Mouse (Mus musculus) neural tube, embryonic 14.5 days (tissue): Measurements from ENCODE around the gene Zc3hav1l. TPM values are rescaled to one million over a fixed set of nuclear protein-coding genes. Genes with fewer than 3 reads are reported as not detected.
A peak's percentile ranks its signal among the peaks of the same experiment; 100 is the strongest.

Source experiments
- ATAC-seq: fragments of 200-750 bp; cut with Nextera tagmentation; 2 replicates; pipeline ENCODE4 v1.8.0; 2017; ENCODE audit warnings: low read depth, mild to moderate bottlenecking, moderate TSS enrichment, moderate library complexity
- H3K27ac ChIP-seq: fragments of 300-500 bp; sonication (generic); 2 replicates; pipeline ENCODE4 v1.5.1; 2014; ENCODE audit warnings: low read depth, mild to moderate bottlenecking, control low read depth, low read length, moderate library complexity, mixed read lengths
- H3K27me3 ChIP-seq: fragments of 300-500 bp; sonication (generic); 2 replicates; pipeline ENCODE4 v1.6.1; 2014; ENCODE audit warnings: low read length; ENCODE audit not compliant: control insufficient read depth, insufficient read depth
- H3K36me3 ChIP-seq: fragments of 300-500 bp; sonication (generic); 2 replicates; pipeline ENCODE4 v1.6.1; 2014; ENCODE audit warnings: low read length, mixed read lengths; ENCODE audit not compliant: control insufficient read depth, insufficient read depth
- H3K4me1 ChIP-seq: fragments of 300-500 bp; sonication (generic); 2 replicates; pipeline ENCODE4 v1.6.1; 2014; ENCODE audit warnings: low read length; ENCODE audit not compliant: control insufficient read depth, insufficient read depth
- H3K4me2 ChIP-seq: fragments of 300-500 bp; sonication (generic); 2 replicates; pipeline ENCODE4 v1.6.1; 2014; ENCODE audit warnings: mild to moderate bottlenecking, low read depth, low read length, control low read depth
- H3K4me3 ChIP-seq: fragments of 300-500 bp; sonication (generic); 2 replicates; pipeline ENCODE4 v1.5.1; 2014; ENCODE audit warnings: low read depth, low read length, control low read depth, mixed read lengths
- H3K9ac ChIP-seq: fragments of 300-500 bp; sonication (generic); replicated peaks from 2 replicates; pipeline ENCODE4 v1.6.1; 2014; ENCODE audit warnings: low read depth, mild to moderate bottlenecking, control low read depth, low read length, mixed read lengths
- H3K9me3 ChIP-seq: fragments of 300-500 bp; sonication (generic); 2 replicates; pipeline ENCODE4 v1.6.1; 2016; ENCODE audit warnings: low read length; ENCODE audit not compliant: control insufficient read depth
- whole genome bisulfite sequencing: fragments of 180-500 bp; shearing (Covaris S2); extraction: QIAGEN DNeasy Blood & Tissue Kit; methylation state at CpG from one replicate; pipeline ENCODE4 v1.1.7; 2014; 5-methylcytosine and 5-hydroxymethylcytosine counted together
- polyA plus RNA-seq: library from polyadenylated mRNA; unstranded; fragments of >200 nt; fragmentation: Nextera tagmentation; extraction: Ambion mirVana; gene quantifications from 2 replicates; pipeline ENCODE4 v1.2.1, GENCODE M21; 2014

The Zc3hav1l gene
- polyA plus RNA-seq, 1 experiment from 2014 or later, result 7.6 TPM

- Histone ChIP-seq H3K9me3 (no peaks in the 10 kb centered on the region), H3K9ac (no peak overlapping the region), H3K27ac (no peak overlapping the region), H3K4me2 (no peak overlapping the region), H3K27me3 (no peaks in the 10 kb centered on the region), H3K4me3 (no peak overlapping the region), H3K36me3 (no peaks in the 10 kb centered on the region), H3K4me1 (peaks cover 12% of the 10 kb centered on the region; the same call in 1 of the 2 replicates)
- ATAC-seq, result peak; percentile 55
- WGBS, result 69% methylated on average over 8 of the region's 8 CpGs
Observed at GRCm38 (mm10) chr6:38242295-38242830, 56.7 kb downstream of the Zc3hav1l start.

DNA sequence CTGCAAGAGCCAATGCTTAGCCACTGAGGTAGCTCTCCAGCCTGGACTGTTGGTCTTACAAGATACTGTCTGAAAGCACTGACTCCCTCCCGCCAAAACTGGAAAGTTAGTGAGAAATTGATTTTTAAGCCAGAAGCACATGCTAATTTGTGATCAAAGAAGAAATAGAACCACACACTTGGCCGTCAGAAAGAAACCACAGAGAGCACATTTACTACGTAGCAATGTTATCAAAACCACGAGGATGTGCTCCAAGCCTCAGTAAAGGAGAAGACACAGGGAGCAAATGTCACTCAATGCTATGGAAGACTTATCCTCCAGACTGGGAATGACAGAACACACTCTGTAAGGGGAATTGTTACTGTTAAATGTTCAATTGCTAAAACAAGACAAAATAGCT, 57.6 kb downstream of the Zc3hav1l start:
- no peak for ATAC-seq
- Histone ChIP-seq H3K9me3 (no peaks in the 10 kb centered on the region), H3K4me3 (no peak overlapping the region), H3K36me3 (no peaks in the 10 kb centered on the region), H3K9ac (no peak overlapping the region), H3K27ac (no peak overlapping the region), H3K4me1 (peaks cover 12% of the 10 kb centered on the region; the same call in 1 of the 2 replicates), H3K27me3 (no peaks in the 10 kb centered on the region), H3K4me2 (no peak overlapping the region)
- whole genome bisulfite sequencing, result 92% methylated on average over 4 of the region's 4 CpGs

DNA sequence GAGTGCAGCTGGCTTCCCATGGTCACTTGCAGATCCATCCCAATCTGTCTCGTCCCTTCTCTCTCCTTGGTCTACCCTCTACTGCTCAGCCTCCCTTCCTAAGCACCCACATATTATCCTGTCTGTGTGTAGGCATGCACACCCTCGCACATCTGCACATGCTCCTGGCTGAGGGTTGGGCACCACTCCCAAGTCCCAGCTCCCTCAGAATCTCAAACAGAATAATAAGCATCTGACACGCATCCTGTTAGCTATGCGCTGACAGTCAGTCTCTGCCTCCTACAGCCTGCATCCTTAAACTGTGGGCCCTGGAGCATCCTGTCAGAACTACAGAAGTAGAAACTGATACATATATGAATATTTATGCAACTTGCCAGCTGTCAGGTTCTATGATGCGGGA, 58.4 kb downstream of the Zc3hav1l start:
- no peak overlapping the region for H3K27ac ChIP-seq
- no peak overlapping the region for H3K4me2 ChIP-seq
- no peak overlapping the region for H3K9ac ChIP-seq
- no peak overlapping the region for H3K4me3 ChIP-seq
- WGBS, result 86% methylated on average over 5 of the region's 5 CpGs
- no peaks in the 10 kb centered on the region for H3K36me3 ChIP-seq
- no peak for ATAC-seq
- H3K27me3 ChIP-seq, result no peaks in the 10 kb centered on the region
- no peaks in the 10 kb centered on the region for H3K9me3 ChIP-seq
- peaks cover 12% of the 10 kb centered on the region; the same call in 1 of the 2 replicates for H3K4me1 ChIP-seq

- Histone ChIP-seq H3K4me3 (no peak overlapping the region), H3K27ac (no peak overlapping the region), H3K4me1 (peaks cover 12% of the 10 kb centered on the region; the same call in 1 of the 2 replicates), H3K9me3 (no peaks in the 10 kb centered on the region), H3K36me3 (no peaks in the 10 kb centered on the region), H3K9ac (no peak overlapping the region), H3K4me2 (no peak overlapping the region), H3K27me3 (no peaks in the 10 kb centered on the region)
- WGBS, result 75% methylated on average over 4 of the region's 4 CpGs
- ATAC-seq, result no peak
Observed at GRCm38 (mm10) chr6:38238382-38238781, 60.7 kb downstream of the Zc3hav1l start.

Other genes starting within 250 kb of the Zc3hav1l start
- not detected in 2 replicates for gene Tmem213, start 190.0 kb downstream of the Zc3hav1l start, polyA plus RNA-seq
- gene Atp6v0a4, start 174.7 kb downstream of the Zc3hav1l start, polyA plus RNA-seq, result 0.44 TPM in 1 of 2 replicates, not detected in the other
- 20.5 and 21.0 TPM in 2 replicates for gene D630045J12Rik, start 45.2 kb downstream of the Zc3hav1l start, polyA plus RNA-seq
- 0.68 and 0.89 TPM in 2 replicates for gene Zc3hav1, start 55.3 kb upstream of the Zc3hav1l start, polyA plus RNA-seq
- 4.9 and 5.8 TPM in 2 replicates for gene Ttc26, start 82.2 kb upstream of the Zc3hav1l start, polyA plus RNA-seq
- gene Ubn2, start 134.7 kb upstream of the Zc3hav1l start, polyA plus RNA-seq, result 26.5 and 32.5 TPM in 2 replicates
- gene Fmc1, start 234.2 kb upstream of the Zc3hav1l start, polyA plus RNA-seq, result 181 and 227 TPM in 2 replicates